Mouse (Mus musculus): Measurements from ENCODE around the gene Cox6b2. TPM values are rescaled to one million over a fixed set of nuclear protein-coding genes. Genes with fewer than 3 reads are reported as not detected.

Gene Cox6b2
- total RNA-seq, 2 experiments from 2014 or later: 3.3 to 6.2 TPM

DNA sequence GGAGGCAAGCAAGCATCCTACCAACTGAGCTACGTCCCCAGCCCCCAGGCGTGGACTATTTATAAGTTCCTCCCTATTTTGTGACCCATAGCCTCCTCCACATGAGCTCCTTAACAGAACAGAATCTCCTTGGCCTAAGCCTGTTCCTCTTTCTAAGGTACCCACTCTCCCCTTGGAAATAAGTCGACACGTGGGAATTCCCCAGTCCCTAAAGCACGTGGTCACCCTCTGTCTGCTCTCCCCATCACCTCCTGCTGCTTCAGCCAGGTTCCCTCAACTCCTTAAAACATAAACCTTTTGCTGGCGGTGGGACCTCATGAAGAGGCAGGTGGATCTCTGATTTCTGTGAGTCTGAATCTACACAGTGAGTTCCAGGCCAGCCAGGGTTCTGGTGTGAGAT, 35.9 kb downstream of the Cox6b2 start:
- no peak for DNase-seq

DNA sequence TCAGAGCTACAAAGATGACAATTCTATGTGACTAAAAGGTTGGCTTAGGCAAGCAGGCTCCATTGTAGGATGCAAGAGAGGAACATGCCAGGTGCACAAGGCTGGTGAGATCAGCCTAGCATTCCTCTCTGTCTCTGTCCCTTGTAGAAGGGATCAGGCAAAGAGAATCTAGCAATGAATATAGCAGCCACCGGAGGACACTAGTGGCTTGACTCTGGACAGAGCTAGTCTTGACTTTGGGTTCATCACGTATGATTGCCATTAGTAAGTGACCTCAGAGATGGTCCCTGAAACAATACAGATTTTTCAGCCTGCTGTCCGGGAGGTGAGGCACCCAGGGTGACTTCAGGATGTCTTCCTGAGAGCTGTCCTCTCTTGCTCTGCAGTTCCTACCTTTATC, 40.3 kb downstream of the Cox6b2 start:
- no peak for DNase-seq

DNA sequence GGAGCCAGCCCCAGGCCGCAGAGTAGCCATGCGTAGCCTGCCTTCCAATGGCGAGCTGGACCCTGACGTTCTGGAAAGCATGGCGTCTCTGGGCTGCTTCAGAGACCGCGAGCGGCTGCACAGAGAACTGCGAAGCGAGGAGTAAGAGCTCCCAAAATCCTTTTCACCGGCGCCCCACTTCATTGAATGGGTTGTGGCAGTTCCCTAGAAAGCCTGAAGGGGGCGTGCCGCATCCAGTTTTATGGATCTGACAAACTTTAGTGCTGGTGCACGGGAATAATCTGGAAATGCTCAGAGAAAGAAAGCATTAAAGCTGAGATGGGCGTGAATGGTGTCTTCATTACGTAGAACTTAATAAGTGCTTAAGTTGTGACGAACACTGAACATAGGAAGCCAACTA, 47.8 kb downstream of the Cox6b2 start:
- DNase-seq: no peak

DNA sequence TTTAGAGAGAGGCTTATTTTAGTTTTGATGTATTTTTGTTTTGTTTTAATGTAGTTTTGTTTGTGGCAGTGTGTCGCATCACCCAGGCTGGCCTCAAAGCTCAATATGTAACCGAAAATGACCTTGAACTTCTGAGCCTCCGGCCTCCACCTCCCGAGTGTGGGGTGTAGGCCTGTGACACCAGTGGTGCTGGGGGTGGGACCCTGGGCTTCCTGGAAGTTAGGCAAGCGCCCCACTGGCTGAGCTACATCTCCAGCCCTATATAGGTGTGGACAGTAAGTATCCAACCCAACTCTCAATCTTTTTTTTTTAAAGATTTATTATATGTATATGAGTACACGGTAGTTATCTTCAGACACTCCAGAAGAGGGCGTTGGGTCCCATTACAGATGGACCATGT, 49.7 kb downstream of the Cox6b2 start:
- no peak for DNase-seq

DNA sequence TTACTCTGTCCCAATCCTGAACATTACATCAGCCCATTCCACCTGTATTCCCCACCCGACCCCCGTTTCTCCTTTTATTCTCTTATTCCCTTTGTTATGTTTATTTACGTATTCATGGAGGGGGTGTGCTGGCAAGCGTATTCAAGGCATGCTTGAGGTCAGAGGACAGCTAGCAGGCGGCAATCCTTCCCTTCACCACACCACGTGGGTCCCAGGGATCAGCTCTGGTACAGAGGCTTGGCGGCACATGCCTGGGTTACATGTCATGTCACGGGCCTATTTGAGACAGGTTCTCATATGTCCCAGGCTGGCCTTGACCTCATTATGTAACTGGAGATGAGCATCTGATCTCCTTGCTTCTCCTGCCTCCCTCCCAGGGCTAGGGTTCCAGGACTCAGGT, 50.6 kb downstream of the Cox6b2 start:
- no peak for DNase-seq

Other genes starting within 250 kb of the Cox6b2 start
- 1 to 10 TPM; 1.1 to 4.2 TPM for gene Tnnt1, start 236.7 kb downstream of the Cox6b2 start, total RNA-seq (2021)
- 1 to 10 TPM in 1 of 2 experiments, under 1 TPM in 1; 0.70 to 1.3 TPM for gene Tnni3, start 228.9 kb downstream of the Cox6b2 start, total RNA-seq (2021)
- under 1 TPM; 0.38 to 0.65 TPM for gene Dnaaf3, start 220.6 kb downstream of the Cox6b2 start, total RNA-seq (2021)
- 100 to 1,000 TPM; 203 to 220 TPM for gene Syt5, start 205.6 kb downstream of the Cox6b2 start, total RNA-seq (2021)
- under 1 TPM; 0.28 to 0.40 TPM for gene Ptprh, start 149.1 kb downstream of the Cox6b2 start, total RNA-seq (2021)
- gene Tmem86b, start 121.7 kb downstream of the Cox6b2 start, total RNA-seq (2021): 10 to 100 TPM; 14.4 to 21.5 TPM
- gene Ppp6r1, start 94.1 kb downstream of the Cox6b2 start, total RNA-seq (2021): 100 to 1,000 TPM; 134 to 136 TPM
- gene Hspbp1, start 68.0 kb downstream of the Cox6b2 start, total RNA-seq (2021): 10 to 100 TPM; 85.2 to 87.6 TPM
- 100 to 1,000 TPM; 325 to 344 TPM for gene Brsk1, start 62.5 kb downstream of the Cox6b2 start, total RNA-seq (2021)
- gene Tmem150b, start 27.8 kb downstream of the Cox6b2 start, total RNA-seq (2021): under 1 TPM; 0.18 to 0.20 TPM
- 10 to 100 TPM; 35.3 to 38.7 TPM for gene Kmt5c, start 13.0 kb downstream of the Cox6b2 start, total RNA-seq (2021)
- not detected for gene Fam71e2, start 18.2 kb upstream of the Cox6b2 start, total RNA-seq (2021)
- gene Il11, start 29.8 kb upstream of the Cox6b2 start, total RNA-seq (2021): under 1 TPM in 1 of 2 experiments, not detected in 1; 0.47 TPM
- gene Tmem190, start 29.8 kb upstream of the Cox6b2 start, total RNA-seq (2021): not detected
- 1 to 10 TPM; 1.4 to 2.0 TPM for gene Tmem238, start 36.6 kb upstream of the Cox6b2 start, total RNA-seq (2021)
- 100 to 1,000 TPM; 454 to 487 TPM for gene Rpl28, start 39.8 kb upstream of the Cox6b2 start, total RNA-seq (2021)
- 100 to 1,000 TPM; 103 to 109 TPM for gene Ube2s, start 59.5 kb upstream of the Cox6b2 start, total RNA-seq (2021)
- 100 to 1,000 TPM; 176 to 202 TPM for gene Shisa7, start 91.6 kb upstream of the Cox6b2 start, total RNA-seq (2021)
- gene Isoc2b, start 117.2 kb upstream of the Cox6b2 start, total RNA-seq (2021): 1 to 10 TPM; 4.0 to 7.8 TPM
- 10 to 100 TPM; 11.4 to 13.6 TPM for gene Isoc2a, start 124.1 kb upstream of the Cox6b2 start, total RNA-seq (2021)
- gene Gm36210, start 153.4 kb upstream of the Cox6b2 start, total RNA-seq (2021): under 1 TPM; 0.51 to 0.62 TPM
- 10 to 100 TPM; 12.7 to 13.2 TPM for gene Zfp628, start 162.1 kb upstream of the Cox6b2 start, total RNA-seq (2021)
- 100 to 1,000 TPM; 119 to 120 TPM for gene Nat14, start 168.9 kb upstream of the Cox6b2 start, total RNA-seq (2021)
- gene Ssc5d, start 172.7 kb upstream of the Cox6b2 start, total RNA-seq (2021): 1 to 10 TPM; 2.9 to 3.8 TPM
- under 1 TPM; 0.27 to 0.30 TPM for gene Sbk2, start 211.3 kb upstream of the Cox6b2 start, total RNA-seq (2021)
- gene Sbk3, start 218.1 kb upstream of the Cox6b2 start, total RNA-seq (2021): 1 to 10 TPM in 1 of 2 experiments, under 1 TPM in 1; 0.70 to 1.4 TPM
- 10 to 100 TPM; 31.6 to 35.9 TPM for gene Zfp579, start 243.1 kb upstream of the Cox6b2 start, total RNA-seq (2021)

Measured in layer of hippocampus, postnatal 36 days (tissue).